In the genomic region with DNA sequence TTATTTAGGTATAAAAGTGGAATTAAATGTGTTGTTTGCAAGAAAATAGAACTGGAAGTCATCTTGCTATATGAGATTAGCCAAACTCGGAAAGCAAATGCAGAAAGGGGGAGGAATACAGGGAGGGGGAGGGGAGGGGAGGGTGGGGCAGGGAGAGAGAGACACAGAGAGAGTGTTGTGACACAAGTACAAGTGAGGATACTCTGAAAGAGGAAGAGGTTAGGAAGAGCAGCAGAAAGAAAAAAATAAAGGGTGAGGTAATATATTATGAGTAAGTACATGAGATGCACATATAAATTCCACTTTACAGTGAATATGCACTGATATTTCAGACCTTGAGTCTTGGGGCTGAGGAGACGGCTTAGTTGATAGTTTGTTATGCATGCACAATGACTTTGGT, we compare ENCODE assay signal across 27 mouse cellular contexts.
"Had no signal": no experiment of that assay in that cellular context is flagged by ENCODE, and none has a peak within 500 bp of the region (broad histone marks: within the 10 kb centered on the region; RNA-seq: fewer than 3 reads in every experiment).

No protein-coding gene starts in this region.

- H3K4me1 ChIP-seq: heart, embryonic 13.5 days; heart, embryonic 15.5 days; hindbrain, embryonic 13.5 days; hindbrain, embryonic 15.5 days; kidney, embryonic 15.5 days; limb, embryonic 15.5 days; liver, embryonic 12.5 days had no signal

- H3K4me3 ChIP-seq: gastrocnemius, adult 2 months; heart, adult 2 months; heart, embryonic 13.5 days; heart, embryonic 15.5 days; hindbrain, embryonic 13.5 days; hindbrain, embryonic 15.5 days; kidney, embryonic 15.5 days; layer of hippocampus, adult 2 months; left cerebral cortex, adult 2 months; limb, embryonic 13.5 days; limb, embryonic 15.5 days; liver, embryonic 12.5 days had no signal

- H3K27me3 ChIP-seq: heart, embryonic 13.5 days; heart, embryonic 15.5 days; hindbrain, embryonic 13.5 days; hindbrain, embryonic 15.5 days; kidney, embryonic 15.5 days; limb, embryonic 13.5 days; limb, embryonic 15.5 days; liver, embryonic 12.5 days had no signal

- DNase-seq: gastrocnemius, adult 2 months; gastrocnemius, postnatal 10 days; gastrocnemius, postnatal 25 days; heart, adult 11 months; heart, adult 2 months; heart, postnatal 14 days; heart, postnatal 36 days; kidney, adult 11 months; kidney, adult 2 months; kidney, adult 9 months; kidney, postnatal 10 days; kidney, postnatal 25 days; kidney, postnatal 4 days; left cerebral cortex, postnatal 4 days had no signal

- H3K9ac ChIP-seq: heart, embryonic 13.5 days; heart, embryonic 15.5 days; hindbrain, embryonic 13.5 days; hindbrain, embryonic 15.5 days; kidney, embryonic 15.5 days; limb, embryonic 13.5 days; limb, embryonic 15.5 days; liver, embryonic 12.5 days had no signal

- H3K9me3 ChIP-seq: heart, embryonic 13.5 days; heart, embryonic 15.5 days; hindbrain, embryonic 13.5 days; hindbrain, embryonic 15.5 days; kidney, embryonic 15.5 days; limb, embryonic 13.5 days; limb, embryonic 15.5 days; liver, embryonic 12.5 days had no signal

- H3K27ac ChIP-seq: gastrocnemius, adult 2 months; heart, adult 2 months; heart, embryonic 13.5 days; heart, embryonic 15.5 days; hindbrain, embryonic 13.5 days; hindbrain, embryonic 15.5 days; hindbrain, postnatal 0 days; kidney, embryonic 15.5 days; layer of hippocampus, adult 2 months; left cerebral cortex, adult 2 months; limb, embryonic 13.5 days; limb, embryonic 15.5 days; liver, embryonic 12.5 days had no signal

- H3K36me3 ChIP-seq: heart, embryonic 13.5 days; heart, embryonic 15.5 days; hindbrain, embryonic 13.5 days; hindbrain, embryonic 15.5 days; kidney, embryonic 15.5 days; limb, embryonic 13.5 days; limb, embryonic 15.5 days; liver, embryonic 12.5 days had no signal

- ATAC-seq: hindbrain, postnatal 0 days; intestine, embryonic 16.5 days; liver, embryonic 12.5 days had no signal

- H3K4me2 ChIP-seq: heart, embryonic 11.5 days; heart, embryonic 13.5 days; heart, embryonic 15.5 days; hindbrain, embryonic 13.5 days; hindbrain, embryonic 15.5 days; kidney, embryonic 15.5 days; limb, embryonic 13.5 days; limb, embryonic 15.5 days; liver, embryonic 12.5 days had no signal
